Mouse (Mus musculus) small intestine, adult 2 months (tissue): ENCODE results near the gene Ctnna3. TPM values are rescaled to one million over a fixed set of nuclear protein-coding genes. Genes with fewer than 3 reads are reported as not detected.

Experiments
- H3K27ac ChIP-seq: fragments of 200-500 bp; 2 replicates; pipeline ENCODE4 v1.5.1; 2012; ENCODE audit warnings: low read depth, low read length, control low read depth, inconsistent platforms; ENCODE audit not compliant: insufficient read depth
- H3K27me3 ChIP-seq: fragments of 200-500 bp; 2 replicates; pipeline ENCODE4 v1.6.1; 2012; ENCODE audit warnings: mild to moderate bottlenecking, moderate library complexity, low read length, inconsistent platforms; ENCODE audit not compliant: control insufficient read depth, insufficient read depth
- H3K36me3 ChIP-seq: fragments of 200-500 bp; 2 replicates; pipeline ENCODE4 v1.6.1; 2012; ENCODE audit warnings: mild to moderate bottlenecking, low read length, control low read depth, inconsistent platforms; ENCODE audit not compliant: control insufficient read depth, insufficient read depth
- H3K4me1 ChIP-seq: fragments of 200-500 bp; 2 replicates; pipeline ENCODE4 v1.6.1; 2012; ENCODE audit warnings: low read length, inconsistent platforms, mixed read lengths; ENCODE audit not compliant: control insufficient read depth, insufficient read depth, insufficient read length
- H3K4me3 ChIP-seq: fragments of 200-500 bp; 2 replicates; pipeline ENCODE4 v1.5.1; 2012; ENCODE audit warnings: low read depth, mild to moderate bottlenecking, control low read depth, inconsistent platforms, low read length, moderate library complexity
- CTCF ChIP-seq: fragments of 200-500 bp; IDR thresholded peaks from 2 replicates; pipeline ENCODE4 v1.5.1; 2012; ENCODE audit warnings: low read depth, mild to moderate bottlenecking, control low read depth, inconsistent platforms, low read length, moderate library complexity, mixed read lengths; ENCODE audit not compliant: insufficient replicate concordance, insufficient read length; ENCODE audit errors: extremely low read depth
- POLR2A ChIP-seq: fragments of 200-500 bp; IDR thresholded peaks from 2 replicates; pipeline ENCODE4 v1.6.1; 2012; ENCODE audit warnings: low read depth, mild to moderate bottlenecking, control low read depth, inconsistent platforms, low read length, moderate library complexity
- WGBS: fragments of 180-500 bp; shearing (Covaris S2); methylation state at CpG from one replicate; pipeline ENCODE4 v1.1.7; 2018; 5-methylcytosine and 5-hydroxymethylcytosine counted together
- polyA plus RNA-seq: library from polyadenylated mRNA; depleted of rRNA; stranded (reverse); fragments of >200 nt; gene quantifications from 2 replicates; pipeline ENCODE4 v1.2.3, GENCODE M21; 2012

The Ctnna3 gene
- polyA plus RNA-seq, 1 experiment = 0.06 TPM

DNA sequence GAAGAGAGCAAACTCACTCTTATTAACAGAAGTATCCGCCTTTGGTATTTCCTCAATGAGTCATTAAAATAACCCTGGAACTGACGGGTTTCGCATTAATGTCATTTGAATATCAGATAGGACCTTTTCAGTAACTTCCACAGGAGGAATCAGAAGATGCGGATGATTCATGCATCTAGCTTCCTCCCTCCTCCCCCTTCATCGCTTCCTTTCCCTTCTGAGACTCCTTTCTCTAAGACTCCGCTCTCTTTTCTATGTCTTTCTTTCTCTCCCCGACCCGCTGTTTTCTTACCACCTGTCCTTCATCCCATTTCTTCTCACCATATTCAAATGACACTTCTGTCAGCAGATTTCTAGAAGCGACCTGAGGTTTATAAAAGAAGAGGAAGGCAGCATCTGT lies 572.1 kb downstream of the Ctnna3 start:
- Histone ChIP-seq H3K27ac (no peak overlapping the region), H3K27me3 (no peaks in the 10 kb centered on the region), H3K4me1 (no peaks in the 10 kb centered on the region), H3K4me3 (no peak overlapping the region), H3K36me3 (no peaks in the 10 kb centered on the region)
- TF ChIP-seq POLR2A (no peak), CTCF (no peak)
- WGBS = 79% methylated on average over 9 of the region's 9 CpGs

DNA sequence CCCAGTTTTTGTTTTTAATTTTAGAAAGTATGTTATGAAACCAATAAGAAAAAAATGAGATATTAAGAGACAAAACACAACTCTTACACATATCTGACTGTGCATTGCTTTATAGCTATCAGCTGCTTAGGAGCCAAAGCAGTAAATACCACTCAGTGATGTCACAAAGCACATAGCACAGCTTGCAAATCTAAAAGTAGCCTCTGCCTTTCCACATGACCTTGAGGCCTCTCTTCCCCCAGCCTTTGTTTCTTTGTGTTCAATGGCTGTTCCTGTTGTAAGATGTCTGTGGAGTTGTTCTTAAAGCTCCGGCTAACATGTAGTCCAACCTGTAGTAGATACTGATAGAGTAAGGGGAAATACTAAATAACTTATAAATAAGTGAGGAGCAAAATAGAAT lies 590.4 kb downstream of the Ctnna3 start:
- Histone ChIP-seq H3K27me3 (no peaks in the 10 kb centered on the region), H3K27ac (no peak overlapping the region), H3K4me3 (no peak overlapping the region), H3K4me1 (no peaks in the 10 kb centered on the region), H3K36me3 (no peaks in the 10 kb centered on the region)
- 89% methylated on average over 1 of the region's 1 CpGs for WGBS
- TF ChIP-seq POLR2A = no peak
- TF ChIP-seq CTCF = no peak

DNA sequence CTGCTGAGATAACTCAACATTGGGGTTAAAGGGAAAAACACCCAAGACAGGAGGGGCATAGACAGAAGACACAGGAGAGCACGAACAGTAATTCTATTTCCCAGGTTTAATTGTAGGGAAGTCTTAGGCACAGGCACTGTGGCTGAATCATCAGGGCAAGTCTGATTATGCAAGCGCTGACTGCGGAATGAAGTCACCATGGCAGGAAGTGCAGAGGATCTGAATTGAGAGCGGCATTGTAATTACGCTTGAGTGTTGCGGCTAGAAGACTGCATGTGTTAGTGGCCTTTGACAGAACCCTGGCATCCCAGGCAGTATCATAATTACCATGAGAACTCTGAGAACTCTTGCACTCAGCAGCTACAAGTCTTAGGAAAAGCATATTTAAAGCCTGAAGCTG lies 593.4 kb downstream of the Ctnna3 start:
- 82% methylated on average over 6 of the region's 6 CpGs for WGBS
- TF ChIP-seq POLR2A (no peak), CTCF (no peak)
- H3K4me3 ChIP-seq = no peak overlapping the region
- H3K4me1 ChIP-seq = no peaks in the 10 kb centered on the region
- H3K27ac ChIP-seq = no peak overlapping the region
- H3K36me3 ChIP-seq = no peaks in the 10 kb centered on the region
- H3K27me3 ChIP-seq = no peaks in the 10 kb centered on the region

DNA sequence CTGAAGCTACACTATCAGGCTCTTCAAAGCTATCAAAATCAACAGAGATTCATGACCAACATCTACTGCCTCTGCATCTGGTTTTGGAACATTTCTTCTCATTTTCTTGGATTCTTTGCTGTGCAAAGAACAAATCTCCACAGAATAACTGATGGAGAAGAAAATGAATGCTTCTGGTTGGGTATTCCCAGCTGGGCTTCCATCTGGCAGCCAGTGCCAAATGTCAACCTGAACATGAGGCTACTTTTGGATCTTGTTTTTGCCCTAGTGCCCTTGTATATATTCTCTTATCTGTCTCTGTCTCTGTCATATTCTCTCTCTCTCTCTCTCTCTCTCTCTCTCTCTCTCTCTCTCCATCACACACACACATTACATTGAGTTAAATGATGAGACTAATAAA lies 601.0 kb downstream of the Ctnna3 start:
- H3K27me3 ChIP-seq = no peaks in the 10 kb centered on the region
- TF ChIP-seq POLR2A (no peak), CTCF (no peak)
- H3K27ac ChIP-seq = no peak overlapping the region

DNA sequence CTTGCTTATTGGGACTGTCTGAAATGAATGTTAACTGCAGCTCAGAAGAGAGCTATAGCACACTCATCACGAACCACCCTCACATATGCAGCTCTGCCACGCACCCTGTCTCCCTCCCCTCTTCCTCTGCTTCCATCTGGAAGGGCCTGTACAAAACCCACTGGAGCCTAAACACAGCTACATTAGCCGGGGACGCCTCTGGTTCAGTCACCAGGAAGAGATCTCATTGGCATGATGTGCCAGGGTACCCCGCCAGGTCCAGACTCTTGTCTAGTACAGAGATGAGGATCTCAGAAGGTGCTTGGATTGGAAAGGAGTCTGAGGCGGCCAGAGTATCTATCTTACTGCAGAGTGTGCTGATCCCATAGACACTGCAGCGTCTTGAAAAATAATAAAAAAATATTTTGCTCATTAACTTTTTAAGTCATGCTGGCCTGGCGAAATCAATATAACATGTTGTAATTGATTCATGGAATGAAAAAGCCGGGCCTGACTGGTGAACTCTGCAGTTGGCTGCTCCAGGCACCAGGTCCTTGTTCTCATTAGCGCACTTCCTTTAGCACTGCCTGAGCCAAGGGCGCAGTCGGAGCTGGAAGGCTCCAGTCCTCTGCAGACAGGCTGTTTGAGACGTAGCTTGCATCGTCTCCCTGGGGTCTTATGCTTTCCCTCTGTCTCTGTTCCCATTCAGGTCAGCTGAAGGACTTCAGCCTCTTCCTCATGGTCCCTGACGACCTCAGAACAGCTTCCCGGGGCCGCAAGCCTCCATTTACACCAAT lies 610.0 kb downstream of the Ctnna3 start:
- Histone ChIP-seq H3K27ac (no peak overlapping the region), H3K36me3 (no peaks in the 10 kb centered on the region), H3K4me3 (no peak overlapping the region), H3K4me1 (no peaks in the 10 kb centered on the region), H3K27me3 (no peaks in the 10 kb centered on the region)
- TF ChIP-seq CTCF = no peak
- no peak for TF ChIP-seq POLR2A
- WGBS = 82% methylated on average over 17 of the region's 17 CpGs

More for the DNA sequence above, 601.0 kb downstream of the Ctnna3 start:
- H3K4me3 ChIP-seq = no peak overlapping the region
- H3K4me1 ChIP-seq = no peaks in the 10 kb centered on the region
- H3K36me3 ChIP-seq = no peaks in the 10 kb centered on the region

DNA sequence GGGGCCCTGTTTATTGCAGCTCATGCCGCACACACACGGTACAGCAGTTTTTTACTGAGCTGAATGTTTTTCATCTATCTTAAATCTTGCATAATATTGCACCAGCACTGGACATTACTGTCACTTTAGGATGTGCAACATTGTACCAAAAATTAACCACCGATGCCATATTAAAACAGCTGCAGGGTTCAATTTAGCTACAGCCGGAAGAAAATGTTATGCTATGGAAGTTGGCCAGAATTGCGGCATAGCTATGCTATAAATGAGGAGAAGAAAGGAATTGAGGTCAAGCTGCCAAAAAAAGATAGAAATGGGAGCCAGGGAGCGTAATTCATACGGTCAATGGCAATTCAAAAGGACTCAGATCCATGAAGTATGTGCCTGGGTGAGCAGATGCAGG lies 611.3 kb downstream of the Ctnna3 start:
- H3K27me3 ChIP-seq = no peaks in the 10 kb centered on the region
- H3K4me3 ChIP-seq = no peak overlapping the region
- WGBS = 81% methylated on average over 7 of the region's 7 CpGs
- no peak overlapping the region for H3K27ac ChIP-seq
- no peaks in the 10 kb centered on the region for H3K36me3 ChIP-seq
- TF ChIP-seq CTCF = no peak
- TF ChIP-seq POLR2A = no peak
- no peaks in the 10 kb centered on the region for H3K4me1 ChIP-seq

DNA sequence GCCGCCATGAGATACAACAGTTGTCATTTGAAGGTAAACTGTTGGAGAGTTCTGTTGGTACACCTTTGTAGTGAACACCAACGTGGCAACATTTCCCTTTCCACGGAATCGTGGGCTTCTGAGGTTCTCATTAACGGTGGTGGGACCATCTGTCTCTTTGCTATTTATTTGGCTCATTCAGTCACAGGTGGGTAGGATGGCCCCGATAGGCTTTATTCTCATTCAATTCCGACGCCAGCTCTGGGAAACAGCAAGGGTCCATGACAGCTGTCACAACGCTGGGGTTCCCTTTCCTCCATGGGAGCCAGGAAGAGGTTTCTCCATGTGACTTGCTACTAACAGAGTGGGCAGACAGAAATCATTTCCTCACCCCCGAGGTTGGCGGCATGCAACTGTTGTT lies 612.0 kb downstream of the Ctnna3 start:
- H3K4me3 ChIP-seq = no peak overlapping the region
- H3K27ac ChIP-seq = no peak overlapping the region
- TF ChIP-seq CTCF (no peak), POLR2A (no peak)
- WGBS = 84% methylated on average over 11 of the region's 11 CpGs
- H3K36me3 ChIP-seq = no peaks in the 10 kb centered on the region
- H3K27me3 ChIP-seq = no peaks in the 10 kb centered on the region
- H3K4me1 ChIP-seq = no peaks in the 10 kb centered on the region

DNA sequence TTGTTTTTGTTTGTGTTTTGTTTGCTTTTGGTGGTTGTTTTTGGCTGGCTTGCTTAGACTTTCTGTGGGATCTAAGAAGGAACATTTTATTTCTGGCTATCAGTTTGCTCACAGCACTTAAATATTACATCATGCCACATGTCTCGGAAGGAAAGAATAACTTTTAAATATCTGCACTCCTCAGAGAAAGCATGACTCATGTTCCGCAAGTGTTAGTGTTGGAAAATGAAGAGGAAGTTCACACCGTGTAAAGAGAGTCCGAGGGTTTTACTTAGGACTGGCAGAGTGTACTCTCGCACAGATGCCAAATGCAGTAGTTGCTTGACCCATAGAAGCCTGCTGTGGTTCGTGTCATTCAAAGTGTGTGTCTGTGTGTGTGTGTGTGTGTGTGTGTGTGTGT lies 619.3 kb downstream of the Ctnna3 start:
- no peaks in the 10 kb centered on the region for H3K27me3 ChIP-seq
- no peak overlapping the region for H3K27ac ChIP-seq
- H3K4me3 ChIP-seq = no peak overlapping the region
- TF ChIP-seq CTCF = no peak
- TF ChIP-seq POLR2A = no peak
- no peaks in the 10 kb centered on the region for H3K36me3 ChIP-seq
- no peaks in the 10 kb centered on the region for H3K4me1 ChIP-seq
- WGBS = 63% methylated on average over 6 of the region's 6 CpGs
